Mouse (Mus musculus) layer of hippocampus, adult 8-10 months (tissue): ENCODE results near the gene Brd3os. TPM values are rescaled to one million over a fixed set of nuclear protein-coding genes. Genes with fewer than 3 reads are reported as not detected.

Experiments
- DNase-seq, 2 experiments: peaks; one replicate each; pipeline ENCODE4 v3.0.0; 2022; ENCODE audit warnings: low spot score in 2 of 2
- total RNA-seq, 4 experiments: library from RNA; stranded (reverse); gene quantifications; 2 replicates each; pipeline ENCODE4 v1.2.4; 2022

The Brd3os gene
- 10 to 100 TPM; 23.5 to 28.6 (median 27.9) TPM for total RNA-seq

GRCm38 (mm10) chr2:27441767-27442707, at the start of gene Brd3os:
Brd3os (plus strand) TSS chr2:27442324.
- peak; percentile 94 to 96 for DNase-seq

GRCm38 (mm10) chr2:27394158-27394832, 47.8 kb upstream of the Brd3os start:
- DNase-seq, result no peak

- peak in 1 of 2 experiments; percentile 40 for DNase-seq
These were observed 45.3 kb upstream of the Brd3os start for GRCm38 (mm10) chr2:27396656-27397440.

DNA sequence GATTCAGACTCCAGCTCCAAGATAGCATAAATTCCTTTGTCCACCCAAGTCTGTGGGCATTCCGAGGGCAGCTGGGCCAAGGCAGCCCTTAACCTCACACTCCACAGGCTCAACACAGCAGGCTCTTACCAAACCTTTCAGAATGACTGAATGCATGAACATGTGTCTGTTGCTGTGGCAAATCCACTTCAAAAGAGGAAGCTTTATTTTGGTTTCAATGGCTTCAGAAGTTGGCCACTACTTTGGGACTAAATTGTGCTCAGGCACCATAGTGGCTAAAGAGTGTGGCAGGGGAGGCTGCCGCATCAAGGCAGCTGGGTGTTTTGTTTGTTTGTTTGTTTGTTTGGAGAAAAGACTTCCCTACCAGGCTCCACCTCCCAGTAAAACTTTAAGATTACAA, 42.0 kb upstream of the Brd3os start:
- no peak for DNase-seq

- DNase-seq, result no peak
These were observed 40.6 kb upstream of the Brd3os start for GRCm38 (mm10) chr2:27401544-27401943.

DNA sequence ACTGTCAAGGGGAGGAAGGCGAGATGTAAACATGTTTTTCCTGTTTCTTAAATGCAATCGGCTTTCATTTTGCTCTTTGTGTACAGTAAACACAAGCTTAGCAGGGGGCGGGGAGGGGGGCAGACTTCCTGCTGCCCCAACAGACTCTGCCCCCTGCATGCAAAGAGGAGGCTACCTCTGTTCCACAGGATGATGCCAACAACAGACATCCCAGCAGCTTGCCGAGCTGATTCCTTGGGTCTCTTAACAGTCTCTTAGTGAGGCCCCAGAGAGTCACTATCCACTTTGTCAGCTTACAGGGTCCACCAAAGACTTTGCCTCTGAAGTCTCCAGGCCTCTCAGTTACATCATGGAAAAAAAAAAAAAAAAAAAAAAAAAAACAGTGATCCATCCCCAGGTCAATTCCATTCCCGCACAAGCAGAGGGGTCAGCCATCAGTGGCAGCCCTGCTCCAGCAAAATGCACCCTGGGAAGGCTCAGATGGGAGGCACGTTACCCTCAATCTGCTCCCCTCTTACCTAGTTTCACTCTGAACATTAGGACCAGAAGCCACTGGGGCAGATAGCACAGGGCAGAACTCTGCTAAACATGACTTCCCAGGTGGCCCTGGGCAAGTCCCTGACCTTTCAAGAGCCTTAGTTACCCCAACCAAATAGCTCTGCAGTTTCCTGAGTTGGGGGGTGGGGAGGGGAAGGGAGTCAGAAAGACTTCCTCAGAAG, 37.6 kb upstream of the Brd3os start:
- no peak for DNase-seq

- no peak for DNase-seq
These were observed 36.8 kb upstream of the Brd3os start for GRCm38 (mm10) chr2:27405094-27405884.

DNA sequence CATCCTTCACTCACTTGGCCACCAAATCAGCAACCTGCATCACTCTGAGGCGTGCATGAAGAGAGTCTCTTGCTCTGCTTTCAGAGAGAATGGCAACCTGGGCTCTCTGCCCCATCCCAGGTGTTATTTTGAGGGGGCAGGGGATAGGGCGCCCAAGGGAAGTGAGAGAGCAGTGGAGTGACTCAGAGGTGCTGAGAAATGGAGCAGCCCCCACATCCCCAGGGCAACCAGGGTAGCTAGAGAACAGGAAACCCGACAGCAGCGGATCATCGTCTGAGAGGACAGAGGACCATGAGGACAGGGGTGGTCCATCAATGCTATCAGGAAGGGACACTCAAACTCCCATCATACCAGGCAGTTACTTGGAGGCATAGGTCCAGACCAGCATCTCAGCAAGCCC, 35.2 kb upstream of the Brd3os start:
- DNase-seq, result no peak

- no peak for DNase-seq
These were observed 33.9 kb upstream of the Brd3os start for GRCm38 (mm10) chr2:27408194-27408593.

DNA sequence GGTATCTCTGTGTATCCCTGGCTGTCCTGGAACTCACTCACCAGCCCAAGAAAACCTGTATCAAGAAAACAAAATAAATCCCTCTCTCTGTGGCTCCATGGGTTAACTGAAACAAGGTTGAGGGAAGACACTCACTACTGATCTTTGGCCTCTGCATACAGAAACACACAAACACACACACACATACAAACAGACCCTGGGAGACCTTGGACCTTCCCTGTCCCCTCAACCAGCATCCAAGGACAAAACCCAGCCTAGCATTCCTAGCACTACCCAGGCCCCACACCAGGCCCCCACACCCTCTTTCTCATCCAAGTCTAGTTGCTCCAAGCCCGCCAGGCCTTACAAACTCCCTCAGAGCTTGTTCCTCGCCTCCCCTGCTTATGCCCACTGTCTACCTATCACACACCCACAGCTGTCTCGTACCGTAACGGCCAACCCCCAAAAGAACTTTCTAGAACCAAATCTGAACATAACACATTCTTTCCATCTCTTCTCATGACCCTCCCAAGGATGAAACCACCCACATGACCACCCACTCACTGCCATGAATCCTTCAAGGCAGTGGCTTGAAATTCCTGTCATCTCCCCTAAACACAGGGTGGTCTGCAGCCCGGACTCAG, 31.5 kb upstream of the Brd3os start:
- no peak for DNase-seq

- DNase-seq, result no peak
These were observed 30.4 kb upstream of the Brd3os start for GRCm38 (mm10) chr2:27411688-27412174.

- DNase-seq, result no peak
These were observed 29.8 kb upstream of the Brd3os start for GRCm38 (mm10) chr2:27412245-27412800.

- no peak for DNase-seq
These were observed 28.6 kb upstream of the Brd3os start for GRCm38 (mm10) chr2:27413582-27413935.

- no peak for DNase-seq
These were observed 28.0 kb upstream of the Brd3os start for GRCm38 (mm10) chr2:27413936-27414657.

- no peak for DNase-seq
These were observed 26.9 kb upstream of the Brd3os start for GRCm38 (mm10) chr2:27415060-27415783.

GRCm38 (mm10) chr2:27416425-27416824, 25.7 kb upstream of the Brd3os start:
- no peak for DNase-seq

DNA sequence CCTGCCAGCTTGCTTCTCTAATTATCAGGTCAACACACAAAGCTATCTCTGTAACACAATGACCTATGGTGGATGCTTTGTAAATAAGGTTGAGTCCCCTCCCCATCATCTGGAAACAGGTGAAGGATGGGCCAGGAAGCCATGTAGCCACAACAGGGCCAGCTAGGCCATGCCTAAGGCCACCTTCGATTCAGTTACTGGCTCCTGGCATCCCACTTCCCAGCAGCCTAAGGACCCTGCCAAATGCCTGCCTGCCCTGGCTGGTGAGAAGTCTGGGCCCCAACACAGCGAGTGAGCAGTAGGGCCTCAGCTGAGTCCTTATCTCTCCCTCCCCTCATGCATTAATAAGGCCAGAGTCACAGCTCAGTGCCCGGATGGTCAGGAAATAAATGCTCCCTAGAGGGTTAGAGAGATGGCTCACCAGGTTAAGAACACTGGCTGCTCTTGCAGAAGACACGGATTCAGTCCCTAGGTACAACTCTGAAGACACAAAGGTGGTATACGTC, 24.4 kb upstream of the Brd3os start:
- no peak for DNase-seq

DNA sequence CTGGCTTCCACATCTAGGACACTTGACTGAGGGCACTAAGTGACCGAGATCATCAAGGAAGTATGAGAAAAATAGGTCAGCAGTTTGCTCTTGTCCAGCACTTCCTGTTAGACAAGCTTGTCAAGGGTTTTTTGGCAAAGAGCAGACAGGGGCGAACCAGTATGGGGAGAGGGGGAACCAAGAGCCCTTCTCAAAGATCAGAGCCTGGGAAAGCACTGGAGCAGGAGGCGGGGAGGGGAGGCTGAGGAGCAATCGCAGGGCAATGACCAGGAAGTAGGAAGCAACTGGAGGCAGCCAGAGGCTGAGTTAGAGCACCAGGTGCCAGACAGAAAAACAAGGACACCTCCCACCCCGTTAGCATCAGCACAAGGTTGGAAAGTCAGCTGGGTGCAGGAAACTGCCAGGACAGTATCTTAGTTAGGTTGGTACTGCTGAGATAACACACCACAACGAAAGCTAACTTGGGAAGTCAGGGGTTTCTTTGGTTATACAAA, 23.5 kb upstream of the Brd3os start:
- no peak for DNase-seq
